Mouse (Mus musculus) layer of hippocampus, adult 9-10 months (tissue): Measurements from ENCODE around the gene Fam192a.

Experiments
- DNase-seq: peaks from one replicate; pipeline ENCODE4 v3.0.0; 2022; ENCODE audit warnings: low spot score

Fam192a gene

DNA sequence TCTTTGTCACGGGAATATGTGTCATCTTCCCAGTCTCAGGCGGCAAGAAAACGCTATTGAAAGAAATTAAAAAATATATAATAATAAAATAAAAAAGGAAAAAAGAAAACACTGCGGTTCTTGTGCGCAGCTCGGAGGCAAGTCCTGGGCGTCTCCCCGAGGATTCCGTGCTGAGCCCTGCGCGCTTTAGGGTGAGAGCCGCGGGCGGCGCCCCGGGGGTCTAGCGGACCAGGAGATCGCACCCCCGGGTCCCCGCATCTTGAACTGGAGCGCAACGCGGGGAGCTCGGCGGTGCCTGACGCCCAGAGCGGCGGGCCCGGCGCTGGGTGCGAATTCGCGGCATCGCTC, 69.3 kb downstream of the Fam192a start:
- DNase-seq = no peak

DNA sequence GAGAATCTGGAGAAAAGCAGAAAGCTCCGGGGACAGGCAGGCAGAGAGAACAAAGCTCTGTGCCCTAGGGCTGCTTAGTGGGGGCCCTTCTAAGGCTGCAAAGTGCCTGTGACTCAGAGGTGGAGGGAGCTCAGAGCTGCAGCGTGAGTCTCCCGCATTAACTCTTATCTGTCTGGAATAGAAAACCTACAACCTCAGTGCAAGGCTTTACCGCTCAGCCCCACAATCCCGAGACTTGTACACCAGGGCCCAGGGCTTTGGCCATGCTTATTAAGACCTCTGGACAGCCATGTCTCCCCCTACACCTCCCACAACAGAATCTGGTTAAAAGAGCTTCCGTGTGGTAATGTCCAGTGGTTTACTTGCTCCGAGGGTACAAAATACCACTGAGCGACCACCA, 69.8 kb downstream of the Fam192a start:
- no peak for DNase-seq

DNA sequence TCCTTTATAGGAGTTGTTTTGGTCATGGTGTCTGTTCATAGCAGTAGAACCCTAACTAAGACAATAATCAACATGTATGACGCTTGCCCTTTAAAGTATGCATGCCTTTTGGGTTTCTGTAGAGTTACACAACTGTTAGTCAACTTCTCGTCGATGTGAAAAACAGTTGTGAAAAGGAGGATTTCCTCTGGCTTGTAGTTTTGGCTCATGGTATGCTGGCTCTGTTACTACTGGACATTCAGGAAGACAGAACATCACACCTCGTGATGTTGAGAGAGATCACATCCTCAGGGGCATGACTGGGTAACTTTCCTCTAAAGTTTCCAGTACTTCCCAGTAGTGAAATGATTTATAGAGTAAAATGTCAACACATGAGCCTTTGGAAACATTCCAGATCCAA, 71.2 kb downstream of the Fam192a start:
- no peak for DNase-seq

DNA sequence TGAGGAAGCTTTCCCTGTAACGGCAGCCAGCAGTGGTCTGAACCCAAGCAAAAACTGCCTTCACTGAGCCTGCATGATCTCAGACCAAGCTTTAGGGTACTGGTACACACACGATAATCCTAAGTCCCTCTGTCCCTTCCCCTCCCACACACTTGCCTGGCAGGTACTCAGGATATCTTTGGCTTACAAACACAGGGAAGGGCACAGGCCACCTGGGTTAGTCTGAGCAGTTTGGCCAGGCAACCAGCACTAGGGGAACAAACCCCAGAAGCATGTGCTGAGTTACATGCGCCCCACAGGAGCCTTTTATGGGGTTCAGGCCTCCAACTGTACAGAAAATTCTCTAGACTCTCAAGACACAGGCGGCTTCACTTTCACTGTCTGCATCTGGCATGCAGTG, 71.9 kb downstream of the Fam192a start:
- no peak for DNase-seq

DNA sequence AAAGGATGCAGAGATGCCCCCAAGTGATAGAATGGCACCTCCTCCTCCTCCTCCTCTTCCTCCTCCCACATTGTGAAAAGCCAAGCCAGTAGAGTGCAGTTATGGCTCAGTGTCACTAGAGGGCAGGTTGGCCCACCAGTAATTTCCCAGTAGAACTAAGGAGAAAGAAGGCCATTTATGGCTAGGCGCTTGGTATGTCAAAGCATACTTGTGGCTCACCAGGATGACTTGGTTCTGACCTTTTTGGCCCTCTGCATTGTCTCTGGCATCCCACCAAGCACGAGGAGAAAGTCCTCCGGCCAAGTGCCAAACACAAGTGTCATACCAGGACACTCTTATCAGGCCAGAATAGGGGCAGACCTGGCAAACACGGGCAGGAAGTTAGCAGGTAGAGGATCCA, 73.6 kb downstream of the Fam192a start:
- DNase-seq = peak; percentile 39

DNA sequence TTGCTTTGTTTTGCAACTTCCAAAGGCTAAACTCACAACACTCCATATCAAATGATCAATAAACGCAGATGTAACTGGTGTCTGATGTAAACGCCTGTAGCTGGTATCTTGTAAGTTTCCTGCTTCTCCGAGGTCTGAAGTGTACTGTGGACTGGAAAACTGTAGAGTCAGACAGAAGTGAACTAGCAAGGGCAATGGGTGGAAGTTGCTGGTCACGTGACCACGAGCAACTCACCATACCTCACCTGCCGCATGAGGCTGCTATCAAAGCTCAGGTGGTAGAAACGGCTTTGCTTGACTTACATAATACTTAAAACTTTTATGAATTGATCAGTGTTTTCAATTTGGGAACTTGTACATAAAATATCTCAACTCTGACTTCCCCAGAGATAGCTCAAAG, 74.6 kb downstream of the Fam192a start:
- DNase-seq = no peak

DNA sequence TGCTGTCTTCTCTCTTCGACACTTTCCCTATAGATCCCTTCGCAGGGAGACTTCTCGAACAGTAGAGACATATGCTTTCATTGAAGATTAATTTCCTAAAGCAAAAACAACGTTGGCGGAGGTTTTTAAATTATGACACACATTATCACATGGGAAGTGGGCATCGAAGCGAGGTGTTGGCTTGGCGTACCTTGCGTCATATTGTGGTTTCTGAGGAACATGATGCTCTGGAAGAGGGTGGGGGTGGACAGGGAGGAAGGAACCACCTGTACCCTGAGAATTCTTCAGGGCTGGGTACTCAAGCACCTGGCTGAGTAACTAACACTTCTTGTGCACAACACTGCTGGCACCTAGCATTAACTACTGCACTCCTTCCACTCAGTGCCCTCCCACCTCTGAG, 77.2 kb downstream of the Fam192a start:
- no peak for DNase-seq
